Mouse (Mus musculus): ENCODE results near the gene Magea2. TPM values are rescaled to one million over a fixed set of nuclear protein-coding genes. Genes with fewer than 3 reads are reported as not detected.
"Not testable (repeated sequence)": the region's sequence is repeated elsewhere in the genome, so short reads cannot be mapped to it uniquely, and the experiment has no call there.

Gene Magea2
- not detected in 2 replicates for polyA plus RNA-seq (2015; fragmentation: Nextera tagmentation; extraction: Ambion mirVana)

DNA sequence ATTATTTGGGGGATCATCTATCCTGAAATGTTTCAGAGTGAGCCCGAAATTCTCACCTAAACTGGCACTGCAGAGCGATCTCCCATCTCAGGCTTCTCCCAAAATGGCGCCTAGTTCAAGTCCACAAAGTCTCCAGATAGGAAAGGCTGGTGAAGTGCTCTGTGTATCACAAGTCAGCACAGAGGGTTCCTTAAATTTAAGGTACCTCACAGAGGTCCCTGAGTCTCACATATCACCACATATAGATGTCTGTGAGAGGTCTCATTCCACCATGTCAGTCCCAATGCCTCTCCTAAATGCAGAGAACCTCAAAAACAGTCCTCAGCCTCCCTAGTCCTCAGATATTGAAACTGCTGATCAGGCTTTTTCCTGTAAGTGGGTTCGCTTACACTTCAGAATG, at the start of gene Magea2:
Gene Magea2, minus strand, starts transcription at position 101 of the 400 bp plus-strand sequence.
- not testable (repeated sequence) for H3K4me3 ChIP-seq; H3K36me3 ChIP-seq; ATAC-seq (ENCODE audit: insufficient number of reproducible peaks, insufficient read depth, low FRiP score, low TSS enrichment, low read depth); H3K27me3 ChIP-seq; H3K27ac ChIP-seq; H3K4me2 ChIP-seq; H3K9ac ChIP-seq; H3K4me1 ChIP-seq; H3K9me3 ChIP-seq
- WGBS: 64% methylated on average over 4 of the region's 4 CpGs

GRCm38 (mm10) chrX:155128312-155128711, 34.8 kb upstream of the Magea2 start, which contains the start of gene Cldn34b2:
TSS of gene Cldn34b2 (minus strand) at chrX:155128412.
- H3K4me3 ChIP-seq; H3K4me2 ChIP-seq; H3K27me3 ChIP-seq; H3K4me1 ChIP-seq; H3K27ac ChIP-seq; H3K9ac ChIP-seq; H3K9me3 ChIP-seq; ATAC-seq (ENCODE audit: insufficient number of reproducible peaks, insufficient read depth, low FRiP score, low TSS enrichment, low read depth); H3K36me3 ChIP-seq: not testable (repeated sequence)
- WGBS: 89% methylated on average over 3 of the region's 3 CpGs

DNA sequence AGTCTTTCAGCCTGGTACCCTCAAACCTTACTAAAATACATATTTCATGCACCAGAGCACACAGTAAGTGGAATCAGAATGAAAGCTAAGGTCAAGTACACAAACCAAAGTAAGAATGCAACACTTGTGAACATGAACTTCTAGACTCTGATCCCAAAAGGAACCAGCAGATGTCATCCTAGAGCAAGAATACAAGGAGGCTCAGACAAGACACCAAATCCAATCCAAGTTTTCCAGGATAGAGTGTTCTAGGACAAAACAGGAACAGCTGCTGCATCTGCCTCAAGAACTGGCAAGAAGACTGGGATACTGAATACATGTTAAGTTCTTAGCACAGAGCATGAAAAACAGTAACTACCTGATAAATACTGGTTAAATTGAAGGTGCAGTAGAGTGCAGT, 4.6 kb upstream of the Magea2 start:
- no peak for ATAC-seq (ENCODE audit: insufficient number of reproducible peaks, insufficient read depth, low FRiP score, low TSS enrichment, low read depth)

DNA sequence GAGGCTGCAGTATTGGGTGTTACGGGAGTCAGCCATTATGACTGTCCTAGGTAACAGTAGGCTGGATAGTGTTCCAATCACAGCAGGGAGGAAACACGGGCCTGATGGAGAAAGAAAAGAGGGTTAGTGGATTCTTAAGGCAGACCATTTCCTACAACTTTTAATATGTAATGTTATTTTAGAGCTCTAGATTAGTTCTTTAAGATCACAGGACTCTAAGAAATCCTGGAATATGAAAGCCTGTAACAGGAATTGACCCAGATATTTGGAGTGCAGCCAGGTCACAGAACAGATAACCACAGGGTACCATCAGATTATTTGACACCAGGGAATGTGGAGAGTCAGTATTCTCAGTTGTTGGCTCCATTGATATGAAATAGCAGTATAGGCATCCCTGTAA, 3.8 kb downstream of the Magea2 start, which contains the start of gene Magea1:
Gene Magea1, minus strand, starts transcription at position 101 of the 400 bp plus-strand sequence.
- H3K36me3 ChIP-seq; H3K27ac ChIP-seq; H3K9me3 ChIP-seq; H3K4me3 ChIP-seq; ATAC-seq (ENCODE audit: insufficient number of reproducible peaks, insufficient read depth, low FRiP score, low TSS enrichment, low read depth); H3K9ac ChIP-seq; H3K27me3 ChIP-seq; H3K4me1 ChIP-seq; H3K4me2 ChIP-seq: not testable (repeated sequence)
- 83% methylated on average over 1 of the region's 2 CpGs for WGBS

More for the DNA sequence above, 4.6 kb upstream of the Magea2 start:
- no peaks in the 10 kb centered on the region for H3K9me3 ChIP-seq
- H3K27me3 ChIP-seq: no peaks in the 10 kb centered on the region
- no peak overlapping the region for H3K9ac ChIP-seq
- H3K4me2 ChIP-seq: no peak overlapping the region
- H3K27ac ChIP-seq: no peak overlapping the region
- H3K4me1 ChIP-seq: no peaks in the 10 kb centered on the region
- H3K36me3 ChIP-seq: no peaks in the 10 kb centered on the region
- no peak overlapping the region for H3K4me3 ChIP-seq

DNA sequence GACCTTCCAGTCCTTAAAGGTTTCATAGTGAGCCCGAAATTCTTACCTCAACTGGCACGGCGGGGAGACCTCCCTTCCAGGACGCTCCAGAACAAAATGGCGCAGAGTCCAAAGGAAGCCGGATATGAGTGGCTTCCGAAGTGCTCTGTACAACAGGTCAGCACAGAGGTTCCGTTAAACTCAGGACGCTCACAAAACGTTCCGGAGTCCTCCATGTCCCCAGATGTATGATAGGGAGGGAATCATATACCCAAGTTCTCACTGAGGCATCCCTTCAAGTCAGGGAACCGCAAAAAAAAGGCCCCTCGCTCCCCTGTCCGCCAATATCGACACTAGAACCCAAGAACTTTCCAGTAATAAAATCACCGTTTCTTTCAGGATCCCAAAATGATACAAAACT, 30.4 kb downstream of the Magea2 start, which contains the start of gene Magea5:
Gene Magea5, minus strand, starts transcription at position 101 of the 400 bp plus-strand sequence.
- 88% methylated on average over 16 of the region's 16 CpGs for WGBS
- H3K27me3 ChIP-seq: not testable (repeated sequence)

DNA sequence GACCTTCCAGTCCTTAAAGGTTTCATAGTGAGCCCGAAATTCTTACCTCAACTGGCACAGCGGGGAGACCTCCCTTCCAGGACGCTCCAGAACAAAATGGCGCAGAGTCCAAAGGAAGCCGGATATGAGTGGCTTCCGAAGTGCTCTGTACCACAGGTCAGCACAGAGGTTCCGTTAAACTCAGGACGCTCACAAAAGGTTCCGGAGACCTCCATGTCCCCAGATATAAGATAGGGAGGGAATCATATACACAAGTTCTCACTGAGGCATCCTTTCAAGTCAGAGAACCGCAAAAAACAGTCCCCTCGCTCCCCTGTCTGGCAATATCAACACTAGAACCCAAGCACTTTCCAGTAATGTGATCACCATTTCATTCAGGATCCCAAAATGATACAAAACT, 97.7 kb downstream of the Magea2 start, which contains the start of gene Magea8:
Gene Magea8, minus strand, starts transcription at position 101 of the 400 bp plus-strand sequence.
- H3K27me3 ChIP-seq; H3K27ac ChIP-seq; H3K4me1 ChIP-seq; H3K36me3 ChIP-seq; H3K9me3 ChIP-seq; H3K4me2 ChIP-seq; ATAC-seq (ENCODE audit: insufficient number of reproducible peaks, insufficient read depth, low FRiP score, low TSS enrichment, low read depth); H3K4me3 ChIP-seq; H3K9ac ChIP-seq: not testable (repeated sequence)
- 84% methylated on average over 11 of the region's 11 CpGs for WGBS

More for the DNA sequence above, 30.4 kb downstream of the Magea2 start, which contains the start of gene Magea5:
- H3K9me3 ChIP-seq; H3K4me3 ChIP-seq; ATAC-seq (ENCODE audit: insufficient number of reproducible peaks, insufficient read depth, low FRiP score, low TSS enrichment, low read depth); H3K27ac ChIP-seq; H3K4me2 ChIP-seq; H3K4me1 ChIP-seq; H3K9ac ChIP-seq; H3K36me3 ChIP-seq: not testable (repeated sequence)

Other genes with a start within 250 kb of the Magea2 start
- not detected in 2 replicates for gene Cldn34b1, start 203.4 kb downstream of the Magea2 start, polyA plus RNA-seq (2015; fragmentation: Nextera tagmentation; extraction: Ambion mirVana)
- not detected in 2 replicates for gene Magea6, start 157.7 kb downstream of the Magea2 start, polyA plus RNA-seq (2015; fragmentation: Nextera tagmentation; extraction: Ambion mirVana)
- gene Magea3, start 144.2 kb downstream of the Magea2 start, polyA plus RNA-seq (2015; fragmentation: Nextera tagmentation; extraction: Ambion mirVana): not detected in 2 replicates
- gene Magea8, start 97.8 kb downstream of the Magea2 start, polyA plus RNA-seq (2015; fragmentation: Nextera tagmentation; extraction: Ambion mirVana): not detected in 2 replicates
- gene Magea5, start 30.5 kb downstream of the Magea2 start, polyA plus RNA-seq (2015; fragmentation: Nextera tagmentation; extraction: Ambion mirVana): not detected in 2 replicates
- gene Magea1, start 3.9 kb downstream of the Magea2 start, polyA plus RNA-seq (2015; fragmentation: Nextera tagmentation; extraction: Ambion mirVana): not detected in 2 replicates
- gene Cldn34b2, start 34.7 kb upstream of the Magea2 start, polyA plus RNA-seq (2015; fragmentation: Nextera tagmentation; extraction: Ambion mirVana): not detected in 2 replicates
- 114 and 147 TPM in 2 replicates for gene Sat1, start 122.8 kb upstream of the Magea2 start, polyA plus RNA-seq (2015; fragmentation: Nextera tagmentation; extraction: Ambion mirVana)
- gene Acot9, start 168.8 kb upstream of the Magea2 start, polyA plus RNA-seq (2015; fragmentation: Nextera tagmentation; extraction: Ambion mirVana): 35.4 and 38.3 TPM in 2 replicates
- 231 and 258 TPM in 2 replicates for gene Prdx4, start 247.1 kb upstream of the Magea2 start, polyA plus RNA-seq (2015; fragmentation: Nextera tagmentation; extraction: Ambion mirVana)

Data from embryonic facial prominence, embryonic 13.5 days (tissue).